Mouse (Mus musculus): ENCODE data around the gene Enpp6. TPM values are rescaled to one million over a fixed set of nuclear protein-coding genes. Genes with fewer than 3 reads are reported as not detected.

Gene Enpp6
- polyA plus RNA-seq, 1 experiment from 2014 or later: 1.1 TPM

- no peak for ATAC-seq (ENCODE audit: low read depth)
- no peak overlapping the region for H3K4me2 ChIP-seq (ENCODE audit: low read depth, low read length)
- 89% methylated on average over 2 of the region's 2 CpGs for WGBS
Measured at GRCm38 (mm10) chr8:47047146-47047545, 60.5 kb downstream of the Enpp6 start.

GRCm38 (mm10) chr8:47048584-47048983 is 61.9 kb downstream of the Enpp6 start:
- peak overlapping the region; percentile 36 for H3K4me2 ChIP-seq (ENCODE audit: low read depth, low read length)
- peak; percentile 69; the same call in 1 of the 2 replicates for ATAC-seq (ENCODE audit: low read depth)
- no peaks in the 10 kb centered on the region for H3K36me3 ChIP-seq (ENCODE audit: control insufficient read depth, insufficient read depth, low read length)
- H3K27me3 ChIP-seq (ENCODE audit: control insufficient read depth, insufficient read depth, low read depth, low read length): no peaks in the 10 kb centered on the region; the same call in 1 of the 2 replicates
- no peak overlapping the region for H3K9ac ChIP-seq (ENCODE audit: low read length)
- H3K27ac ChIP-seq (ENCODE audit: low read length): 0 out of 2 replicates have a peak overlapping the region, but pooled peaks have one; percentile 17
- H3K9me3 ChIP-seq (ENCODE audit: control insufficient read depth, low read length): no peaks in the 10 kb centered on the region
- 57% methylated on average over 10 of the region's 10 CpGs for WGBS
- no peak overlapping the region for H3K4me3 ChIP-seq (ENCODE audit: low read length)
- 0 out of 2 replicates have a peak, but pooled peaks cover 3% of the 10 kb centered on the region for H3K4me1 ChIP-seq (replicated peaks; ENCODE audit: control insufficient read depth, insufficient read depth, low read length)

More at GRCm38 (mm10) chr8:47047146-47047545, 60.5 kb downstream of the Enpp6 start:
- Histone ChIP-seq H3K27me3 (ENCODE audit: control insufficient read depth, insufficient read depth, low read depth, low read length) (no peaks in the 10 kb centered on the region), H3K4me1 (replicated peaks; ENCODE audit: control insufficient read depth, insufficient read depth, low read length) (0 out of 2 replicates have a peak, but pooled peaks cover 3% of the 10 kb centered on the region), H3K9ac (ENCODE audit: low read length) (no peak overlapping the region), H3K9me3 (ENCODE audit: control insufficient read depth, low read length) (no peaks in the 10 kb centered on the region), H3K4me3 (ENCODE audit: low read length) (no peak overlapping the region), H3K36me3 (ENCODE audit: control insufficient read depth, insufficient read depth, low read length) (no peaks in the 10 kb centered on the region), H3K27ac (ENCODE audit: low read length) (no peak overlapping the region)

- Histone ChIP-seq H3K4me2 (ENCODE audit: low read depth, low read length) (no peak overlapping the region), H3K9me3 (ENCODE audit: control insufficient read depth, low read length) (no peaks in the 10 kb centered on the region), H3K27me3 (ENCODE audit: control insufficient read depth, insufficient read depth, low read depth, low read length) (no peaks in the 10 kb centered on the region; the same call in 1 of the 2 replicates), H3K9ac (ENCODE audit: low read length) (no peak overlapping the region), H3K4me1 (replicated peaks; ENCODE audit: control insufficient read depth, insufficient read depth, low read length) (0 out of 2 replicates have a peak, but pooled peaks cover 3% of the 10 kb centered on the region), H3K36me3 (ENCODE audit: control insufficient read depth, insufficient read depth, low read length) (no peaks in the 10 kb centered on the region), H3K4me3 (ENCODE audit: low read length) (no peak overlapping the region), H3K27ac (ENCODE audit: low read length) (no peak overlapping the region)
- peak; percentile 54; the same call in 1 of the 2 replicates for ATAC-seq (ENCODE audit: low read depth)
- 37% methylated on average over 3 of the region's 3 CpGs for WGBS
Measured at GRCm38 (mm10) chr8:47052643-47053042, 66.0 kb downstream of the Enpp6 start.

- H3K4me1 ChIP-seq (replicated peaks; ENCODE audit: control insufficient read depth, insufficient read depth, low read length): 0 out of 2 replicates have a peak, but pooled peaks cover 2% of the 10 kb centered on the region
- no peaks in the 10 kb centered on the region for H3K9me3 ChIP-seq (ENCODE audit: control insufficient read depth, low read length)
- H3K27me3 ChIP-seq (ENCODE audit: control insufficient read depth, insufficient read depth, low read depth, low read length): no peaks in the 10 kb centered on the region; the same call in none of the 2 replicates
- H3K4me2 ChIP-seq (ENCODE audit: low read depth, low read length): no peak overlapping the region
- 84% methylated on average over 1 of the region's 1 CpGs for WGBS
- H3K27ac ChIP-seq (ENCODE audit: low read length): no peak overlapping the region
- H3K9ac ChIP-seq (ENCODE audit: low read length): no peak overlapping the region
- no peak overlapping the region for H3K4me3 ChIP-seq (ENCODE audit: low read length)
- ATAC-seq (ENCODE audit: low read depth): no peak
- H3K36me3 ChIP-seq (ENCODE audit: control insufficient read depth, insufficient read depth, low read length): no peaks in the 10 kb centered on the region
Measured at GRCm38 (mm10) chr8:47056086-47056485, 69.4 kb downstream of the Enpp6 start.

GRCm38 (mm10) chr8:47058526-47058925 is 71.8 kb downstream of the Enpp6 start:
- no peaks in the 10 kb centered on the region; the same call in 1 of the 2 replicates for H3K27me3 ChIP-seq (ENCODE audit: control insufficient read depth, insufficient read depth, low read depth, low read length)
- H3K36me3 ChIP-seq (ENCODE audit: control insufficient read depth, insufficient read depth, low read length): no peaks in the 10 kb centered on the region
- H3K4me2 ChIP-seq (ENCODE audit: low read depth, low read length): no peak overlapping the region
- no peaks in the 10 kb centered on the region for H3K9me3 ChIP-seq (ENCODE audit: control insufficient read depth, low read length)
- no peak overlapping the region for H3K9ac ChIP-seq (ENCODE audit: low read length)
- 0 out of 2 replicates have a peak, but pooled peaks cover 2% of the 10 kb centered on the region for H3K4me1 ChIP-seq (replicated peaks; ENCODE audit: control insufficient read depth, insufficient read depth, low read length)
- no peak for ATAC-seq (ENCODE audit: low read depth)
- no peak overlapping the region for H3K27ac ChIP-seq (ENCODE audit: low read length)
- 83% methylated on average over 4 of the region's 4 CpGs for WGBS
- H3K4me3 ChIP-seq (ENCODE audit: low read length): no peak overlapping the region

GRCm38 (mm10) chr8:47058971-47059370 is 72.3 kb downstream of the Enpp6 start:
- 86% methylated on average over 2 of the region's 2 CpGs for WGBS
- Histone ChIP-seq H3K4me2 (ENCODE audit: low read depth, low read length) (no peak overlapping the region), H3K9ac (ENCODE audit: low read length) (no peak overlapping the region), H3K27ac (ENCODE audit: low read length) (no peak overlapping the region), H3K4me1 (replicated peaks; ENCODE audit: control insufficient read depth, insufficient read depth, low read length) (0 out of 2 replicates have a peak, but pooled peaks cover 2% of the 10 kb centered on the region), H3K4me3 (ENCODE audit: low read length) (no peak overlapping the region), H3K9me3 (ENCODE audit: control insufficient read depth, low read length) (no peaks in the 10 kb centered on the region), H3K36me3 (ENCODE audit: control insufficient read depth, insufficient read depth, low read length) (no peaks in the 10 kb centered on the region), H3K27me3 (ENCODE audit: control insufficient read depth, insufficient read depth, low read depth, low read length) (no peaks in the 10 kb centered on the region; the same call in 1 of the 2 replicates)
- ATAC-seq (ENCODE audit: low read depth): no peak

- Histone ChIP-seq H3K4me3 (ENCODE audit: low read length) (no peak overlapping the region), H3K4me1 (replicated peaks; ENCODE audit: control insufficient read depth, insufficient read depth, low read length) (0 out of 2 replicates have a peak, but pooled peaks cover 2% of the 10 kb centered on the region), H3K9me3 (ENCODE audit: control insufficient read depth, low read length) (no peaks in the 10 kb centered on the region), H3K4me2 (ENCODE audit: low read depth, low read length) (no peak overlapping the region), H3K9ac (ENCODE audit: low read length) (no peak overlapping the region), H3K27me3 (ENCODE audit: control insufficient read depth, insufficient read depth, low read depth, low read length) (peaks cover 4% of the 10 kb centered on the region; the same call in 1 of the 2 replicates), H3K36me3 (ENCODE audit: control insufficient read depth, insufficient read depth, low read length) (no peaks in the 10 kb centered on the region), H3K27ac (ENCODE audit: low read length) (no peak overlapping the region)
- WGBS: 41% methylated on average over 7 of the region's 7 CpGs
- peak; percentile 57 for ATAC-seq (ENCODE audit: low read depth)
Measured at GRCm38 (mm10) chr8:47061105-47061720, 74.5 kb downstream of the Enpp6 start.

- H3K4me3 ChIP-seq (ENCODE audit: low read length): no peak overlapping the region
- no peaks in the 10 kb centered on the region for H3K4me1 ChIP-seq (replicated peaks; ENCODE audit: control insufficient read depth, insufficient read depth, low read length)
- peaks cover 4% of the 10 kb centered on the region; the same call in 1 of the 2 replicates for H3K27me3 ChIP-seq (ENCODE audit: control insufficient read depth, insufficient read depth, low read depth, low read length)
- no peak overlapping the region for H3K4me2 ChIP-seq (ENCODE audit: low read depth, low read length)
- H3K36me3 ChIP-seq (ENCODE audit: control insufficient read depth, insufficient read depth, low read length): no peaks in the 10 kb centered on the region
- WGBS: 78% methylated on average over 9 of the region's 9 CpGs
- H3K9ac ChIP-seq (ENCODE audit: low read length): no peak overlapping the region
- H3K27ac ChIP-seq (ENCODE audit: low read length): no peak overlapping the region
- ATAC-seq (ENCODE audit: low read depth): no peak
- H3K9me3 ChIP-seq (ENCODE audit: control insufficient read depth, low read length): no peaks in the 10 kb centered on the region
Measured at GRCm38 (mm10) chr8:47067121-47067520, 80.4 kb downstream of the Enpp6 start.

GRCm38 (mm10) chr8:47069634-47070033 is 82.9 kb downstream of the Enpp6 start:
- 74% methylated on average over 3 of the region's 3 CpGs for WGBS
- Histone ChIP-seq H3K4me2 (ENCODE audit: low read depth, low read length) (no peak overlapping the region), H3K4me3 (ENCODE audit: low read length) (no peak overlapping the region), H3K9ac (ENCODE audit: low read length) (no peak overlapping the region), H3K27me3 (ENCODE audit: control insufficient read depth, insufficient read depth, low read depth, low read length) (peaks cover 4% of the 10 kb centered on the region; the same call in 1 of the 2 replicates), H3K9me3 (ENCODE audit: control insufficient read depth, low read length) (peaks cover 4% of the 10 kb centered on the region; the same call in 1 of the 2 replicates), H3K36me3 (ENCODE audit: control insufficient read depth, insufficient read depth, low read length) (no peaks in the 10 kb centered on the region), H3K27ac (ENCODE audit: low read length) (no peak overlapping the region), H3K4me1 (replicated peaks; ENCODE audit: control insufficient read depth, insufficient read depth, low read length) (no peaks in the 10 kb centered on the region)
- no peak for ATAC-seq (ENCODE audit: low read depth)
